ENCODE assay signal across 7 mouse cellular contexts in the genomic region with DNA sequence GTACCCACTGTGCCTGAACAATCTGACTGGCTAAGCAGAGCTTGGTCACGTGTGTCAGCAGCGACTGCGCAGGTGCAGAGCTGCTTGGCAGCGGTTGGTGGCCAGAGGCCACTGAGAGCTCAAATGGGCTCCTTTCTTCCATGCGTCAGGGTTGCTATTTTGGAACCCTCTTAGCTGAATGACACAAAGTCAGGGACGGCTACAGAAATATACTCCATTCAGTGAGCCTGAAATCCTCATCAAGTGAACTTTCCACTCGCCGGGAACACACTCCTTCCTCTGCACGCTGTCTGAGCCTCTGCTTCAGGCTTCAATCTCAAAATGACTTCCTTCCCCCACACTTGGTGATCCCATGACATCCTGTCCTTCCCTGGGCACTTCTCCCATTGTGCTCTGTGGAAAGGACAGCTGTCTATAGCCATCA. TPM values are rescaled to one million over a fixed set of nuclear protein-coding genes. Genes with fewer than 3 reads are reported as not detected.
DNase-seq lines count a peak whose midpoint lies in the region; ATAC-seq and TF ChIP-seq lines count a peak whose summit lies in the region.

No protein-coding gene starts in this region.

- H3K27me3 ChIP-seq in embryonic facial prominence, embryonic 11.5 days (ENCODE audit: control insufficient read depth, insufficient read depth, low read length), result no peaks in the 10 kb centered on the region
- no peaks in the 10 kb centered on the region for H3K27me3 ChIP-seq in heart, adult 2 months (ENCODE audit: control insufficient read depth, insufficient read depth, low read length)

- no peak for TF ChIP-seq CTCF in heart, adult 2 months (IDR thresholded peaks at IDR 0.05)

- H3K27ac ChIP-seq in embryonic facial prominence, embryonic 11.5 days (replicated peaks; ENCODE audit: low read depth, low read length), result 0 out of 2 replicates have a peak overlapping the region, but pooled peaks have one; percentile 20
- peak overlapping the region; percentile 92 for H3K27ac ChIP-seq in heart, adult 2 months

- no peak overlapping the region for H3K4me3 ChIP-seq in embryonic facial prominence, embryonic 11.5 days (ENCODE audit: low read depth, low read length)
- H3K4me3 ChIP-seq in heart, adult 2 months, result peak overlapping the region; percentile 15

- no peak overlapping the region for H3K4me2 ChIP-seq in embryonic facial prominence, embryonic 11.5 days (ENCODE audit: low read depth, low read length)

- WGBS in embryonic facial prominence, embryonic 11.5 days, result 66% methylated on average over 9 of the region's 9 CpGs
- WGBS in heart, adult 2 months, result 11% methylated on average over 9 of the region's 9 CpGs

- peaks cover 3% of the 10 kb centered on the region for H3K36me3 ChIP-seq in embryonic facial prominence, embryonic 11.5 days (replicated peaks; ENCODE audit: control insufficient read depth, insufficient read depth, low read depth, low read length)
- peaks cover 5% of the 10 kb centered on the region; the same call in 1 of the 2 replicates for H3K36me3 ChIP-seq in heart, adult 2 months (ENCODE audit: control insufficient read depth, insufficient read depth, low read length)

- no peak overlapping the region for H3K9ac ChIP-seq in embryonic facial prominence, embryonic 11.5 days (replicated peaks; ENCODE audit: low read length)
- H3K9ac ChIP-seq in heart, adult 2 months (ENCODE audit: low read depth, low read length), result 0 out of 2 replicates have a peak overlapping the region, but pooled peaks have one; percentile 1

- no peak for ATAC-seq in embryonic facial prominence, embryonic 11.5 days (replicated peaks; ENCODE audit: insufficient number of reproducible peaks, low FRiP score, low TSS enrichment, low read depth)
- no peak for ATAC-seq in erythroblast, adult 5-6 weeks (replicated peaks; ENCODE audit: low FRiP score, poor library complexity, severe bottlenecking)

- TF ChIP-seq POLR2A in heart, adult 2 months (IDR thresholded peaks at IDR 0.05; ENCODE audit: insufficient read depth, low read depth, low read length), result peak; percentile 65

- DNase-seq in left cerebral cortex, postnatal 25 days (ENCODE audit: low spot score in 2 of 2), result peak; percentile 34 to 55
- DNase-seq in left cerebral cortex, postnatal 10 days (ENCODE audit: extremely low spot score in 1 of 2, low spot score in 2 of 2), result no peak
- no peak for DNase-seq in embryonic facial prominence, embryonic 11.5 days (ENCODE audit: low spot score)
- DNase-seq in heart, adult 2 months, result peak; percentile 76 to 81
- DNase-seq in kidney, postnatal 25 days, result peak; percentile 49 to 70
- DNase-seq in skeletal muscle tissue, adult 2 months (ENCODE audit: low read depth, low spot score), result peak; percentile 92

- no peaks in the 10 kb centered on the region for H3K79me2 ChIP-seq in heart, adult 2 months (replicated peaks; ENCODE audit: control insufficient read depth, insufficient read depth, low read length)

- TF ChIP-seq EP300 in heart, adult 2 months (IDR thresholded peaks at IDR 0.05; ENCODE audit: insufficient read depth, low read depth, low read length), result peak; percentile 95

- H3K9me3 ChIP-seq in embryonic facial prominence, embryonic 11.5 days (replicated peaks; ENCODE audit: control insufficient read depth, low read length), result no peaks in the 10 kb centered on the region

- intact Hi-C loops in left cerebral cortex, postnatal 25 days (cut with DNase I), result no loop called here
- intact Hi-C loops in left cerebral cortex, postnatal 10 days (cut with DNase I), result no loop called here
- intact Hi-C loops in heart, adult 2 months (cut with DNase I), result loop anchor here (2.0 kb wide), 1 partner anchor 17 kb away; the partner anchor contains the start of gene Mpzl1

- no peaks in the 10 kb centered on the region; the same call in 1 of the 2 replicates for H3K4me1 ChIP-seq in embryonic facial prominence, embryonic 11.5 days (ENCODE audit: control insufficient read depth, insufficient read depth, low read length)
- H3K4me1 ChIP-seq in heart, adult 2 months (ENCODE audit: control insufficient read depth, insufficient read depth, low read length), result peaks cover 12% of the 10 kb centered on the region

RNA-seq across cellular contexts. Expression of gene Mpzl1, which starts 16.1 kb away (rescaled TPM):
- total RNA-seq in left cerebral cortex, postnatal 25 days (2021), result 10 to 100 TPM; 34.2 to 36.6 TPM
- total RNA-seq in left cerebral cortex, postnatal 10 days (2021), result 10 to 100 TPM; 66.8 to 67.1 TPM
- polyA plus RNA-seq in embryonic facial prominence, embryonic 11.5 days (2014; fragmentation: Nextera tagmentation; extraction: Ambion mirVana), result 158 and 169 TPM in 2 replicates
- total RNA-seq in heart, adult 2 months (2021), result 10 to 100 TPM; 15.1 to 19.7 TPM
- 18.3 and 25.6 TPM in 2 replicates for polyA plus RNA-seq in heart, adult 2 months (2012; rRNA removed)
- 0.19 and 7.5 TPM in 2 replicates for total RNA-seq in erythroblast, adult 5-6 weeks (2015; ENCODE audit: low replicate concordance)
- total RNA-seq in erythroblast, adult 5-6 weeks (2017; ENCODE audit: low replicate concordance), result 0.51 and 2.0 TPM in 2 replicates

Comparison
In these comparisons a context has a peak if more than half of its experiments do, and no peak if none do; other contexts are left out.
1. DNase-seq: peak in left cerebral cortex, postnatal 25 days (2 of 2), heart, adult 2 months (2 of 2), kidney, postnatal 25 days (2 of 2) and skeletal muscle tissue, adult 2 months (single experiment); none in left cerebral cortex, postnatal 10 days (0 of 2) and embryonic facial prominence, embryonic 11.5 days (single experiment).